In genomic region chr1:77433148-77433547, GRCm38 (mm10) we compare ENCODE assay signal across 19 mouse cellular contexts.
A peak's percentile ranks its signal among the peaks of the same experiment; 100 is the strongest.
DNase-seq lines count a peak whose midpoint lies in the region; TF ChIP-seq lines count a peak whose summit lies in the region.
"Had no signal": no experiment of that assay in that cellular context is flagged by ENCODE, and none has a peak within 500 bp of the region (broad histone marks: within the 10 kb centered on the region; RNA-seq: fewer than 3 reads in every experiment).

No protein-coding gene starts in this region.

- no peak overlapping the region for H3K27ac ChIP-seq in heart, adult 2 months
- no peak overlapping the region for H3K27ac ChIP-seq in left cerebral cortex, adult 2 months
- H3K27ac ChIP-seq: embryonic facial prominence, embryonic 15.5 days; forebrain, embryonic 15.5 days; heart, embryonic 15.5 days; hindbrain, embryonic 10.5 days; hindbrain, embryonic 15.5 days had no signal

- TF ChIP-seq CTCF in heart, adult 2 months (IDR thresholded peaks at IDR 0.05): 0 out of 2 replicates have a peak, but pooled peaks have one; percentile 6
- TF ChIP-seq CTCF in left cerebral cortex, adult 2 months (IDR thresholded peaks at IDR 0.05): peak; percentile 13

- intact Hi-C loops in heart, adult 2 months (cut with DNase I): no loop called here
- intact Hi-C loops in heart, postnatal 10 days (cut with DNase I): no loop called here
- intact Hi-C loops in left cerebral cortex, adult 2 months (cut with DNase I): no loop called here

- H3K4me3 ChIP-seq in heart, adult 2 months: no peak overlapping the region
- H3K4me3 ChIP-seq in left cerebral cortex, adult 2 months: no peak overlapping the region
- H3K4me3 ChIP-seq: embryonic facial prominence, embryonic 15.5 days; erythroblast, embryonic 14.5 days; forebrain, embryonic 15.5 days; heart, embryonic 15.5 days; hindbrain, embryonic 10.5 days; hindbrain, embryonic 15.5 days had no signal

- no peak for TF ChIP-seq POLR2A in heart, adult 2 months (IDR thresholded peaks at IDR 0.05; ENCODE audit: insufficient read depth, low read depth, low read length)

- no peak overlapping the region for H3K9ac ChIP-seq in heart, adult 2 months (ENCODE audit: low read depth, low read length)
- H3K9ac ChIP-seq: embryonic facial prominence, embryonic 15.5 days; forebrain, embryonic 15.5 days; heart, embryonic 15.5 days; hindbrain, embryonic 15.5 days had no signal

- WGBS in heart, adult 2 months: 95% methylated on average over 3 of the region's 3 CpGs

- no peaks in the 10 kb centered on the region for H3K4me1 ChIP-seq in heart, adult 2 months (ENCODE audit: control insufficient read depth, insufficient read depth, low read length)
- H3K4me1 ChIP-seq: embryonic facial prominence, embryonic 15.5 days; heart, embryonic 15.5 days had no signal

- H3K27me3 ChIP-seq in heart, adult 2 months (ENCODE audit: control insufficient read depth, insufficient read depth, low read length): no peaks in the 10 kb centered on the region
- H3K27me3 ChIP-seq: embryonic facial prominence, embryonic 15.5 days; forebrain, embryonic 15.5 days; heart, embryonic 15.5 days; hindbrain, embryonic 15.5 days had no signal

- H3K79me2 ChIP-seq in heart, adult 2 months (replicated peaks; ENCODE audit: control insufficient read depth, insufficient read depth, low read length): peaks cover 2% of the 10 kb centered on the region; the same call in 1 of the 2 replicates

- DNase-seq in heart, adult 2 months: no peak
- DNase-seq in heart, postnatal 10 days: no peak
- no peak for DNase-seq in left cerebral cortex, adult 2 months (ENCODE audit: extremely low spot score in 1 of 2, low spot score in 2 of 2)
- DNase-seq in left cerebral cortex, adult 11 months (ENCODE audit: low spot score): no peak
- DNase-seq in R1 (ENCODE audit: low read depth, low spot score): peak; percentile 54
- no peak for DNase-seq in cerebellum, postnatal 25 days
- no peak for DNase-seq in testis, postnatal 14 days (ENCODE audit: low spot score)
- DNase-seq: adrenal gland, postnatal 25 days; cerebellum, adult 18-20 months; cerebellum, adult 9-11 months; embryo, embryonic 11 days; gastrocnemius, postnatal 10 days; heart, adult 18-20 months had no signal

- no peak for TF ChIP-seq EP300 in heart, adult 2 months (IDR thresholded peaks at IDR 0.05; ENCODE audit: insufficient read depth, low read depth, low read length)

- peaks cover 1% of the 10 kb centered on the region for H3K36me3 ChIP-seq in heart, adult 2 months (ENCODE audit: control insufficient read depth, insufficient read depth, low read length)
- H3K36me3 ChIP-seq: embryonic facial prominence, embryonic 15.5 days; forebrain, embryonic 15.5 days; heart, embryonic 15.5 days; hindbrain, embryonic 15.5 days had no signal
